Mouse (Mus musculus) intestine, embryonic 14.5 days (tissue): ENCODE results near the gene Crlf1. TPM values are rescaled to one million over a fixed set of nuclear protein-coding genes. Genes with fewer than 3 reads are reported as not detected.

Experiments
- ATAC-seq: fragments of 200-750 bp; cut with Nextera tagmentation; replicated peaks from 2 replicates; pipeline ENCODE4 v1.8.0; 2017; ENCODE audit warnings: low read depth, moderate number of reproducible peaks, moderate TSS enrichment, moderate library complexity; ENCODE audit not compliant: low FRiP score, low TSS enrichment
- DNase-seq: peaks from one replicate; pipeline ENCODE4 v3.0.0-alpha.2; 2018; ENCODE audit warnings: low spot score
- H3K27ac ChIP-seq: fragments of 300-500 bp; sonication (generic); 2 replicates; pipeline ENCODE4 v1.5.1; 2014; ENCODE audit warnings: low read depth, mild to moderate bottlenecking, control low read depth
- H3K27me3 ChIP-seq: fragments of 300-500 bp; sonication (generic); replicated peaks from 2 replicates; pipeline ENCODE4 v1.6.1; 2014; ENCODE audit warnings: low read length, control low read depth; ENCODE audit not compliant: control insufficient read depth, insufficient read depth
- H3K36me3 ChIP-seq: fragments of 300-500 bp; sonication (generic); 2 replicates; pipeline ENCODE4 v1.6.1; 2014; ENCODE audit warnings: low read length, control low read depth; ENCODE audit not compliant: control insufficient read depth, insufficient read depth
- H3K4me1 ChIP-seq: fragments of 300-500 bp; sonication (generic); replicated peaks from 2 replicates; pipeline ENCODE4 v1.6.1; 2014; ENCODE audit warnings: low read length, control low read depth, mixed read lengths; ENCODE audit not compliant: control insufficient read depth, insufficient read depth
- H3K4me2 ChIP-seq: fragments of 300-500 bp; sonication (generic); 2 replicates; pipeline ENCODE4 v1.6.1; 2014; ENCODE audit warnings: low read length
- H3K4me3 ChIP-seq: fragments of 300-500 bp; sonication (generic); 2 replicates; pipeline ENCODE4 v1.5.1; 2014; ENCODE audit warnings: low read depth, low read length, control low read depth, mixed read lengths
- H3K9ac ChIP-seq: fragments of 300-500 bp; sonication (generic); 2 replicates; pipeline ENCODE4 v1.6.1; 2014; ENCODE audit warnings: mild to moderate bottlenecking, low read length
- H3K9me3 ChIP-seq: fragments of 300-500 bp; sonication (generic); 2 replicates; pipeline ENCODE4 v1.6.1; 2016; ENCODE audit warnings: low read length, control low read depth; ENCODE audit not compliant: control insufficient read depth
- WGBS: fragments of 180-500 bp; shearing (Covaris S2); extraction: QIAGEN DNeasy Blood & Tissue Kit; methylation state at CpG from one replicate; pipeline ENCODE4 v1.1.7; 2014; 5-methylcytosine and 5-hydroxymethylcytosine counted together
- polyA plus RNA-seq: library from polyadenylated mRNA; unstranded; fragments of >200 nt; fragmentation: Nextera tagmentation; extraction: Ambion mirVana; gene quantifications from 2 replicates; pipeline ENCODE4 v1.2.1, GENCODE M21; 2014

Crlf1 gene
- polyA plus RNA-seq, 1 experiment from 2014 or later: 1.4 TPM

DNA sequence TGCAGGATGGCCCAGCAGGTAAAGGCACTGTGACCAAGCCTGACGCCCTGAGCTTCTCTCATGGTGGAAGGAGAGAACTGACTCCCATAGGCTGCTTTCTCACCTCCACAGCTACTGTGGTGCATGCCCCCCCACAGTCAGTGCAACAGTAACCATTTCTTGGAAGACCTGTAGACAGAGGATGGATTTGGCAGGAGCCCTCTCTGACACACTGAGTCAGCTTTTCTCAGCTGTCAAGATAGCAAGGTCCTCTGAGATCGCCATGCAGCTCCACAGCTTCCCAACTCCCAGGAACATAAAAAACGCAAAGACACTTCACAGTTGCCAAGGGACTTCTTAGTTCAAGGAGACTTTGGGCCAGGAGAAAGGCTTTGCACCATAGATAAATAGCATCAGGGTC, 34.5 kb upstream of the Crlf1 start:
- H3K4me3 ChIP-seq: no peak overlapping the region
- no peaks in the 10 kb centered on the region for H3K36me3 ChIP-seq
- no peaks in the 10 kb centered on the region for H3K4me1 ChIP-seq
- H3K27me3 ChIP-seq: no peaks in the 10 kb centered on the region
- no peak overlapping the region for H3K27ac ChIP-seq
- H3K9ac ChIP-seq: no peak overlapping the region
- 84% methylated on average over 3 of the region's 3 CpGs for WGBS
- H3K4me2 ChIP-seq: no peak overlapping the region
- ATAC-seq: no peak
- no peak for DNase-seq
- H3K9me3 ChIP-seq: no peaks in the 10 kb centered on the region

DNA sequence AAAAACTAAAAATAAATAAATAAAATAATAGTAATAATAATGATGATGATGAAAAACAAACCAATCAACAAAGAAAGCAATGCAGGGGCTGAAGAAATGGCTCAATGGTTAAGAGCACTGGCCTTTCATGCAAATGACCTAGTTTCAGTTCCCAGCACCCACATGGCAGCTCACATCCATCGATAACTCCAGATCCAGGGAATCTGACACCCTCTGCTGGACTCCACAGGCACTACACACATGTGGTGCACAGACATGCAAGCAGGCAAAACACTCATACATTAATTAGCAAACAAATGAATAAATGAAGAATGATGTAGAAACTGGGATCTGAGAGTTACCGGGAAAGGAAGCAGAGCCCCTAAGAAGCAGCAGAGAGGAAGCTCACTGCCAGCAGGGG, 33.3 kb upstream of the Crlf1 start:
- 96% methylated on average over 2 of the region's 2 CpGs for WGBS
- no peak for ATAC-seq

DNA sequence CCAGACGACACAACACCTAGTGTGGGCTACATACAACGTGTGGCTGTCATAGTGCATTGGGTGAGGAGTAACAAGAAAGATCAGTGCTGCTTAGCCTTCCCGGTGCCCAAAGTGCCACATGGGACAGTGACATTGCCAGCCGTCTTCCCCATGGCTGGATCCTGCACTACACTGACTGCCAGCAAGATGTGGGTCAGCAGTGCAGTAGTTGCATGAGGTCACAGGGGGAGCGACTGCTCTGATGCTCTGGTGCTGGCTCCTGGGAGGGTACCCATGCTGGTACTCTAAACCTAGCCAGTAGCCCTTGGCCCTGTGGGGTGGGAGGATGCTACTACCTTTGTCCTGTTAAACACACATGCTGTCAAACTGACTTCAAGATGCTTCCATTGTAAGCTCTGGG, 32.8 kb upstream of the Crlf1 start:
- no peak overlapping the region for H3K9ac ChIP-seq
- H3K4me2 ChIP-seq: no peak overlapping the region
- no peak overlapping the region for H3K4me3 ChIP-seq
- H3K36me3 ChIP-seq: no peaks in the 10 kb centered on the region
- DNase-seq: no peak
- no peak for ATAC-seq
- 89% methylated on average over 5 of the region's 5 CpGs for WGBS
- no peaks in the 10 kb centered on the region for H3K27me3 ChIP-seq
- H3K9me3 ChIP-seq: no peaks in the 10 kb centered on the region
- H3K4me1 ChIP-seq: no peaks in the 10 kb centered on the region
- H3K27ac ChIP-seq: no peak overlapping the region

More for the DNA sequence above, 33.3 kb upstream of the Crlf1 start:
- no peak overlapping the region for H3K9ac ChIP-seq
- H3K27ac ChIP-seq: no peak overlapping the region
- no peak overlapping the region for H3K4me3 ChIP-seq
- H3K27me3 ChIP-seq: no peaks in the 10 kb centered on the region
- no peaks in the 10 kb centered on the region for H3K4me1 ChIP-seq
- no peak for DNase-seq
- no peaks in the 10 kb centered on the region for H3K9me3 ChIP-seq
- no peaks in the 10 kb centered on the region for H3K36me3 ChIP-seq
- H3K4me2 ChIP-seq: no peak overlapping the region

DNA sequence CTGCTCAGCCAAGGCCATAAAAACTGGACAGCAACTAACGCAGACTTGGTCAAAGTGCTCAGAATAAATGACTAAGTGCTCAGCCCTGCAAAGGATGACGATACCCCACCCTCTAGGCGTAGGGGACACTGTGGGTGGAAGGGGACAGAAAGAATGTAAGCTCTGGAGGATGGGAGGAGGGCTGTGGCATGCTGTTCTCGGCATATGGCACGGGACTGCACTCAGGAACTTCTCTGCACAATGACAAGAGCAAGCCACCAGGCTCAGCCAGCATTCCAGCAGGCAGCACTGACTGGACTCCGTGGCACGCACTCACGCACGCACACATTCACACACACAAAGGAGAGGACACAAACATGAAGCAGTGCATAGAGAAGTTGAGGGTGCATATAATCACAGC, 32.4 kb upstream of the Crlf1 start:
- Histone ChIP-seq H3K4me3 (no peak overlapping the region), H3K36me3 (peaks cover 2% of the 10 kb centered on the region; the same call in 1 of the 2 replicates), H3K4me2 (no peak overlapping the region), H3K27ac (no peak overlapping the region), H3K9me3 (no peaks in the 10 kb centered on the region), H3K27me3 (no peaks in the 10 kb centered on the region), H3K4me1 (no peaks in the 10 kb centered on the region), H3K9ac (no peak overlapping the region)
- 73% methylated on average over 9 of the region's 9 CpGs for WGBS
- DNase-seq (no peak), ATAC-seq (no peak)

DNA sequence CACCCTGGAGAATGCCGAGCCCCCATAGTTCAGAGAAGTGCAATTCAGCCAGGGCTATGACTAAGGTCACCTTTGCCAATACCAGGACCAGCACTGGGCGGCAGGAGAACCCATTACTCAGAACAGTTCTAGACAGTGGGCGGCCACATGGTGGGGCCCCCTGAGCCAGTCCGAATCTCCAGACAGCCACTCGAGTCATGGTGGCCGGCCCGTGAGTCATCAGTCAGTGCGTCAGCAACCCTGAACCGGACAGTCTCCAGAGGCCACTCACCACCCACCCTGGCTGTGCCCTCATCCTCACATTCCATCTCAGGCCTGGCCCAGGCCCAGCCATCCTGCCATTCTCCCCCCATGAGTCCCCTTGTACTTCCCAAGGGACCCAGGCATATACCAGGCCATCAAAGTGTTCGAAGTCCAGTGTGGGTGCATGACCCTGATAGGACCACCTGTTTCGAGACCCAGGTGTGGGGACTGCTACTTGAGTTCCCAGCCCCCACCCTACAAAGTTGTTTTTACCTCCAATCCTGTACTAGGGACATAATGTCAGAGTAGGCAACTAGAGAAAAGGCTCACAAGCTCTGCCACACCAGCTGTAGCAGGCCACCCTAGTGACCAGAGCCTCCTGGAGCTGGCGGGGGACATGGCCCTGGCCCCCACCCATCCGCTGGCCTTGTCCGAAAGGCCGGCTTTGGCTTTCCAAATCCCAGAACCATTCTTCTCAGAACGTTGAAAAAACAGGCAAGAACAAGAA, 31.0 kb upstream of the Crlf1 start:
- ATAC-seq: 0 out of 2 replicates have a peak, but pooled peaks have one; percentile 20

DNA sequence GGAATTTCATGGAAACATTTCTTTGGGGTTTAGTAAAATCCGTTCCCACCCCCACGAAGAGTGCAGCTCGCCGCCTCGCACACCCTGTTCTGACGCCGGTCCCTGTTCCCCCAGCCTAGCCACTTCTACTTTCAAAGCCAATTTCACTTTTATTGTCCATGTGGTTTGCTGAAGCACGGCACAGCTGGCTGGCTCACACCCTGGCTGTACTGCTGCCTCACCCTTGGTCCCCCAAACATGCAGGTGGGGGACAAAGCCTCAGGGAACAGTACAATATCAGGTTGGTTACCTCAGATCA, 30.5 kb upstream of the Crlf1 start:
- H3K27me3 ChIP-seq: no peaks in the 10 kb centered on the region
- no peak overlapping the region for H3K4me3 ChIP-seq
- H3K27ac ChIP-seq: no peak overlapping the region
- DNase-seq (no peak), ATAC-seq (no peak)
- H3K9ac ChIP-seq: no peak overlapping the region
- H3K36me3 ChIP-seq: peaks cover 6% of the 10 kb centered on the region; the same call in 1 of the 2 replicates
- WGBS: 84% methylated on average over 8 of the region's 8 CpGs
- H3K4me1 ChIP-seq: 0 out of 2 replicates have a peak, but pooled peaks cover 4% of the 10 kb centered on the region
- no peak overlapping the region for H3K4me2 ChIP-seq
- H3K9me3 ChIP-seq: no peaks in the 10 kb centered on the region

More for the DNA sequence above, 31.0 kb upstream of the Crlf1 start:
- Histone ChIP-seq H3K9me3 (no peaks in the 10 kb centered on the region), H3K27ac (no peak overlapping the region), H3K4me2 (no peak overlapping the region), H3K36me3 (peaks cover 6% of the 10 kb centered on the region; the same call in 1 of the 2 replicates), H3K27me3 (no peaks in the 10 kb centered on the region), H3K4me1 (no peaks in the 10 kb centered on the region), H3K4me3 (no peak overlapping the region), H3K9ac (no peak overlapping the region)
- 82% methylated on average over 16 of the region's 16 CpGs for WGBS
- DNase-seq: no peak

DNA sequence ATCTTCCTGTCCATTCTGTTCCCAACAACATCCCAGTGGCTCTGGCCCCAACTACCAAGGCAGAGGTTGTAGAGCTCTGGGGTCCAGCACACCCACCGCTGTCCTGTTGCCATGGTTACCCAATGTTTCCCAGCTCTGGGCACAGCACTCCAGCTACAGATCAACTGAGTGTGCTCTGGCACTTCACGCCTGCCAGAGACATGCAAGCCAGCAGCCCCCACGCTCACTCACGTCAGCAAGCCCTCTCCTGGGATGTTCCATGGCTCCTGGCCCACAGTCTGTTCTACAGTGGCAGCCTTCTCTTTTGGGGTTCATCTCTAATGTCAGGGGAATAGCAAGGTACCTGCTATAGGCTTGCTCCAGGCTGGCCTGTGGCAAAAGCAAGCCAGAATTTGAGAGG, 29.7 kb upstream of the Crlf1 start:
- Histone ChIP-seq H3K27ac (no peak overlapping the region), H3K36me3 (peaks cover 6% of the 10 kb centered on the region; the same call in 1 of the 2 replicates), H3K9me3 (no peaks in the 10 kb centered on the region), H3K27me3 (no peaks in the 10 kb centered on the region), H3K4me1 (0 out of 2 replicates have a peak, but pooled peaks cover 4% of the 10 kb centered on the region), H3K4me3 (no peak overlapping the region), H3K4me2 (no peak overlapping the region), H3K9ac (no peak overlapping the region)
- 74% methylated on average over 4 of the region's 4 CpGs for WGBS
- no peak for ATAC-seq
- no peak for DNase-seq

DNA sequence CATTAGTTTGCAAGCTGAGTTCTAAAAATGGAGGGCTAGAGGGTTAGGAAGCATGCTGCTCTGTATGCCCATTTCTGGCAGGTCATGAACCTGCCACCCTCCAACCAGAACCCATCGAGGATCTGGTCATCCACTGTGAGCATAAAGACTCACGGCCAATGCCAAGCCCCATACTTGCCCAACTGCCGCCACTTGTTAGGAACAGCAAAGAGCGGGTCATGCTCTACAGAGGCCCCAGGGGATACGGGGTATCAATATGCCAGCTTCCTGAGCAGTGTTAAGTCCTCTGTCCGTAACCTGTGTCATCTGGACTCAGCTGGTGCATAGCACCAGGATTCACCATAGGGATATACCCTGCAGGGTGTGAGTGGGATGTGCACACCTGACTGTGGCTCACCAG, 28.8 kb upstream of the Crlf1 start:
- H3K4me2 ChIP-seq: no peak overlapping the region
- no peak overlapping the region for H3K9ac ChIP-seq
- no peaks in the 10 kb centered on the region for H3K27me3 ChIP-seq
- no peaks in the 10 kb centered on the region for H3K9me3 ChIP-seq
- 93% methylated on average over 6 of the region's 6 CpGs for WGBS
- H3K36me3 ChIP-seq: peaks cover 6% of the 10 kb centered on the region; the same call in 1 of the 2 replicates
- H3K4me3 ChIP-seq: no peak overlapping the region
- H3K27ac ChIP-seq: no peak overlapping the region
- DNase-seq: no peak
- 0 out of 2 replicates have a peak, but pooled peaks cover 4% of the 10 kb centered on the region for H3K4me1 ChIP-seq
- no peak for ATAC-seq

DNA sequence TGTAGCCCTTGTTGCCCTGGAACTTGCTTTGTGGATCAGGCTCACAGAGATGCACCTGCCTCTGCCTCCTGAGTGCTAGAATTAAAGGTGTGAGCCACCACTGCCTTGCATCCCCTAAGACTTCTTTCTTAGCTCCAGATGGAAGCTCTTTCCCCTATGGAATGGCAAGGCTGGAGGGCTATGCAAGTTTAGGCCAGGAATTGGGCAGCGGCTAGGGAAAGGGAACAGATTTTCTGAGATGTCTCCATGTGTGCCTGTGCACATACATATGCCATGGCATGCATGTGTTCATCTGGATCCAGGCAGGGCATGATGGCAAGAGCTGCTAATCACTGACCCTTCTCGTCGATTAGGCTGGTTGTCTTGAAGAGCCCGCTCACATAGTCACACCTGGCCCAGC, 27.3 kb upstream of the Crlf1 start:
- Histone ChIP-seq H3K27ac (no peak overlapping the region), H3K36me3 (peaks cover 6% of the 10 kb centered on the region; the same call in 1 of the 2 replicates), H3K27me3 (no peaks in the 10 kb centered on the region), H3K4me1 (0 out of 2 replicates have a peak, but pooled peaks cover 4% of the 10 kb centered on the region), H3K4me2 (no peak overlapping the region), H3K4me3 (no peak overlapping the region), H3K9me3 (no peaks in the 10 kb centered on the region), H3K9ac (no peak overlapping the region)
- WGBS: 92% methylated on average over 4 of the region's 4 CpGs
- ATAC-seq (no peak), DNase-seq (no peak)
